Mouse (Mus musculus) stomach, postnatal 0 days (tissue): ENCODE results near the gene Sec16a. TPM values are rescaled to one million over a fixed set of nuclear protein-coding genes. Genes with fewer than 3 reads are reported as not detected.

Experiments
- ATAC-seq: fragments of 200-750 bp; cut with Nextera tagmentation; 2 replicates; pipeline ENCODE4 v1.8.0; 2017; ENCODE audit not compliant: low FRiP score, low TSS enrichment
- DNase-seq: peaks from one replicate; pipeline ENCODE4 v3.0.0-alpha.2; 2016; ENCODE audit warnings: low spot score
- H3K27ac ChIP-seq: fragments of 300-500 bp; sonication (generic); replicated peaks from 2 replicates; pipeline ENCODE4 v1.5.1; 2014; ENCODE audit warnings: mild to moderate bottlenecking, control low read depth
- H3K27me3 ChIP-seq: fragments of 300-500 bp; sonication (generic); 2 replicates; pipeline ENCODE4 v1.6.1; 2014; ENCODE audit warnings: low read length; ENCODE audit not compliant: control insufficient read depth, insufficient read depth
- H3K36me3 ChIP-seq: fragments of 300-500 bp; sonication (generic); 2 replicates; pipeline ENCODE4 v1.6.1; 2014; ENCODE audit warnings: low read length, mixed read lengths; ENCODE audit not compliant: control insufficient read depth, insufficient read depth
- H3K4me1 ChIP-seq: fragments of 300-500 bp; sonication (generic); replicated peaks from 2 replicates; pipeline ENCODE4 v1.6.1; 2014; ENCODE audit warnings: antibody characterized with exemption; ENCODE audit not compliant: control insufficient read depth, insufficient read depth
- H3K4me2 ChIP-seq: fragments of 300-500 bp; sonication (generic); replicated peaks from 2 replicates; pipeline ENCODE4 v1.6.1; 2014; ENCODE audit warnings: low read depth, mild to moderate bottlenecking, control low read depth, moderate library complexity
- H3K4me3 ChIP-seq: fragments of 300-500 bp; sonication (generic); 2 replicates; pipeline ENCODE4 v1.5.1; 2014; ENCODE audit warnings: low read depth, low read length, control low read depth
- H3K9ac ChIP-seq: fragments of 300-500 bp; sonication (generic); 2 replicates; pipeline ENCODE4 v1.6.1; 2014; ENCODE audit warnings: mild to moderate bottlenecking, low read length, control low read depth, mixed read lengths
- H3K9me3 ChIP-seq: fragments of 300-500 bp; sonication (generic); 2 replicates; pipeline ENCODE4 v1.6.1; 2016; ENCODE audit warnings: low read length; ENCODE audit not compliant: control insufficient read depth
- CTCF ChIP-seq: IDR thresholded peaks from 2 replicates; pipeline ENCODE4 v1.5.1; 2016; ENCODE audit warnings: antibody characterized with exemption, low read depth, mild to moderate bottlenecking, moderate library complexity
- EP300 ChIP-seq: optimal IDR thresholded peaks from 2 replicates; pipeline ENCODE3; 2016; ENCODE audit warnings: antibody characterized with exemption
- WGBS: fragments of 180-500 bp; shearing (Covaris S2); extraction: QIAGEN DNeasy Blood & Tissue Kit; methylation state at CpG from one replicate; pipeline ENCODE4 v1.1.7; 2014; 5-methylcytosine and 5-hydroxymethylcytosine counted together
- polyA plus RNA-seq: library from polyadenylated mRNA; unstranded; fragments of >200 nt; fragmentation: Nextera tagmentation; extraction: Ambion mirVana; gene quantifications from 2 replicates; pipeline ENCODE4 v1.2.1, GENCODE M21; 2015

Gene Sec16a
- polyA plus RNA-seq, 1 experiment from 2014 or later: 10.6 TPM

DNA sequence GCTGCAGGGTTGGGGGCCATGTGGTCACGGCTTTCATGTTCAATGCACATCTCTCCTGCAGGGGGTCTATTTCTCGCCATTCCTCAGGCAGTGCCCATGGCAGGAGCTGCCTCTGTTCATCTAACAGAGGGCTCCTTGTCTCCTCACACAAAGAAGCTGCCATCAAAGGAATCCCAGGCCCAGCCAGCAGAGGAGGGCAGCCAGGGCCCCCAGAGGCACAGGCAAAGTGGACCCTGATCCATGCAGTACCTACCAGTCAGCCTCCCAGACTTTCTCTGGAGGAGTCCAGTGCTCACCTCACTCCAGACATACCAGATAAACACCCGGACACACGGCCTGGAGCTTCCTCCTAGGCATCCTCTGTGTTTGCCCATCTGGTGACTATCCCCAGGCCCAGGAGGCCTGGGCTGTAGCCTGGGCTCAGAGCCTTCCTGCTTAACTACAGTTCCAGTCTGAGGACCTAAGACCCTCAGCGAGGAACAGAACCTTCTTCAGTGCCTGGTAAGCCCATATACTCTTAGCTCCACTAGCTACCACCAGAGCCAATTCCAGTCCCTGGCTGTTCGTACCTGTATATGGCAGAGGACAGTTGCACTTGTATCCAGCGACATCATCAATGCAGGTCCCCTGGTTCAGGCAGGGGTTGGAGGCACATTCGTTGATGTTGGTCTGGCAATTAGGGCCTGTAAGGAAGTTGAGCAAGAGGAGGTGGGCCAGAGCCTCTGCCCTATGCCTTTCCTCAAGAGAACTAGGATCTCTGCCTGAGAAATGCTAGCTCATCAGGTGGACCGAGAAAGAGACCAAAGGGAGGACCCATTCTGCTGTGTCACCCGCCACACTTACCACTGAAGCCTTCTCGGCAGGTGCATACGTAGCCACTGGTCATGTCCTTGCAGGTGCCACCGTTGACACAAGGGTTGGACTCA, 30.8 kb upstream of the Sec16a start:
- Histone ChIP-seq H3K4me3 (no peak overlapping the region), H3K4me1 (no peaks in the 10 kb centered on the region), H3K9me3 (no peaks in the 10 kb centered on the region), H3K27ac (peak overlapping the region; percentile 70), H3K27me3 (no peaks in the 10 kb centered on the region), H3K9ac (0 out of 2 replicates have a peak overlapping the region, but pooled peaks have one; percentile 13), H3K36me3 (peaks cover 46% of the 10 kb centered on the region), H3K4me2 (no peak overlapping the region)
- TF ChIP-seq EP300: no peak
- TF ChIP-seq CTCF: 0 out of 2 replicates have a peak, but pooled peaks have one; percentile 2
- DNase-seq (no peak), ATAC-seq (peak; percentile 62)
- WGBS: 71% methylated on average over 13 of the region's 13 CpGs

DNA sequence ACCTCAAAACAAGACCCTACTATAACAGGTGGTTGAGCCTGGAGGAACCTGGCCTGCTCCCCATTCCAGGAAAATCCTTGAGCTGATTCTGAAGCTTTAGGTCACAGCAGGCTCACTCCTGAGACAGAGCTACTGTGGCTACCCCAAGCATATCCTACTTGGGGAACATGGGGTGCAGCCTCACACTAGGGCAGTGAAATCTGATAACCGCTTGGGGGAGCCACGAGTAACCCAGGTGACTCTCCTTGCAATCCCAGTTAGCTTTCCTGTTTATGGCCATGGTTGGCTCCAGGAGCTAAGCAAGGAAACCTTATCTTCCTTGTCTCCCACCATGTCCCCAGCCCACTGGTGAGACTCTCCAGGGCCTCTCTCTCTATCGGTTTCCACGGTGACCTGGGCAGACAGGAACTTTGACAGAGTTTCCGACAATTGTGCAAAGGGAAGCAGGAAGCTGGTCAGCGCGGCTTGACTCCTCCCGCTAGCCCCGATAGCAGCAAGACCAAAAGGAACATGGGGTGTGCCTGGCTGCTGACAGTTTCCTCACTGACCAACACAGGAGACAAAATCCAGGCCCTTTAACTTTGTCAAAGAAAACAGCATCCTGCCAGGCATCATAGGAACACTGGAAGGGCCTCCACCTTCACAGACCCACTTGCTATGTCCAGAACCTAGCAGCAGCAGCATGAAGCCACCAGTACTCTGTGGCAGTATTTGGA, 29.9 kb upstream of the Sec16a start:
- ATAC-seq (peak; percentile 42), DNase-seq (peak; percentile 66)
- no peak for TF ChIP-seq EP300
- peak; percentile 63 for TF ChIP-seq CTCF
- Histone ChIP-seq H3K27ac (peak overlapping the region; percentile 70), H3K9ac (0 out of 2 replicates have a peak overlapping the region, but pooled peaks have one; percentile 13), H3K4me2 (no peak overlapping the region), H3K9me3 (no peaks in the 10 kb centered on the region), H3K36me3 (peaks cover 46% of the 10 kb centered on the region), H3K4me1 (no peaks in the 10 kb centered on the region), H3K27me3 (no peaks in the 10 kb centered on the region), H3K4me3 (no peak overlapping the region)
- WGBS: 47% methylated on average over 9 of the region's 9 CpGs

DNA sequence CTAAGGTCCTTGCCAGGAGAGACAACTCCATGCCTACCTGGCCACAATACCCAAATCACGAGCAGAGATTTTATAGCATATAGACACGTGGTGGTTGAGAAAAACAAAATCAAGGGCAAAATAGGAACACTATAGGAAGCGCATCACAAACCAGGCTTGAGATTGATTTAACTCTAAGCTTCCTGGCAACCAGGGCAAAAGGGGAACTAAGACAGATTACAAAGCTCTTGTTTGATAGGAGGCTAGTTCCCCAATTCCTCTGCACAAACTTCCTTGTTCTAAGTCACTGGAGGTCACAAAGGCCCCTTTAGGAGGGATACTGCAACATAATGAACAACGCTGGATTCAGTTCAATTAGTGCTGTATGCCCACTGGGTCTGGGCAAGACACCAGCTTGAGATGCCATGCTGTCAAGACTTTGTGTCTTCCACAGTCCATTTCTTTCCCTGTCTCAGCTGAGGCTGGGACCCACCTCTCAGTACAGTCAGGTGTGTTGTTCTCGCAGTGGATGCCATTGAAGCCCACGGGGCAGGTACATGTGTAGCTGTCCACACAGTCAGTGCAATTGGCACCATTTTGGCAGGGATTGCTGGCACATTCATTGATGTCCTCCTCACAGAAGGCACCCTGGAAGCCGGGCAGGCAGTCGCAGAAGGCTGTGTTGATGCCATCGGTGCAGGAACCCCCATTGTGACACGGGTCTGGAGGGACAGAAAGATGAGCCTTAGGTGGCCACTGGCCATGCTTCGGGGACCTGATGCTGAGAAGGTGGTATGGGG, 27.5 kb upstream of the Sec16a start:
- Histone ChIP-seq H3K36me3 (peaks cover 45% of the 10 kb centered on the region), H3K9ac (no peak overlapping the region), H3K4me2 (no peak overlapping the region), H3K4me3 (no peak overlapping the region), H3K27ac (no peak overlapping the region), H3K9me3 (no peaks in the 10 kb centered on the region), H3K27me3 (no peaks in the 10 kb centered on the region), H3K4me1 (no peaks in the 10 kb centered on the region)
- WGBS: 84% methylated on average over 11 of the region's 11 CpGs
- TF ChIP-seq CTCF (no peak), EP300 (no peak)
- ATAC-seq: no peak
- no peak for DNase-seq

DNA sequence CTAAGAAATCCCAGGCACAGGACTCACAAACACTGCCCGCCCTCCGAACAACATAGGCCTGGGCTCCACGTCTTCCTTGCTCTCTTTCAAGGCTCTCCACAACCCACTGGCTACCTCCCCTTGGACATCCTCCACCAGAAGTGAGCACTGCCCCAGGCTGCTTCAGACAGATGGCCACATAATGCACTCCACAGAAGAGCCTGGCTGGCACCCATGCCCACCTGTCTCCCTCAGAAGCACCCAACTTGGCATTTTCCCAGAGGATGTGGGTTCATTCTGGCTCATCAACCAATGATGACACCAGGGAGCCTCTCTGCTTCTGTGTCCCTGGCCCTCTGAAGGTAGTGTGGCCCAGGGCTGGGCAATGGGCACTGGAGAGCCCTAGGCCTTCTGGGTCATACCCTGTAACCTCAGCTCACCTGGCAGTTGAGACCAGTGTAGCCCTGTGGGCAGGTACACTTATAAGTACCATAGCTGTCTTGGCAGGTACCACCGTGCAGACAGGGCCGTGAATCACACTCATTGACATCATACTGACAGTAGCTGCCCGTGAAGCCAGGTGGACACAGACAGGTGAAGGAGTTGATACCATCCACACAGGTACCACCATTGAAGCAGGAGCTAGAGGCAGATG, 26.8 kb upstream of the Sec16a start:
- H3K27ac ChIP-seq: no peak overlapping the region
- H3K4me2 ChIP-seq: no peak overlapping the region
- no peak overlapping the region for H3K4me3 ChIP-seq
- H3K4me1 ChIP-seq: no peaks in the 10 kb centered on the region
- H3K9me3 ChIP-seq: no peaks in the 10 kb centered on the region
- 91% methylated on average over 6 of the region's 6 CpGs for WGBS
- H3K36me3 ChIP-seq: peaks cover 44% of the 10 kb centered on the region
- H3K9ac ChIP-seq: no peak overlapping the region
- no peak for ATAC-seq
- no peak for DNase-seq
- TF ChIP-seq EP300 (no peak), CTCF (no peak)
- no peaks in the 10 kb centered on the region for H3K27me3 ChIP-seq

DNA sequence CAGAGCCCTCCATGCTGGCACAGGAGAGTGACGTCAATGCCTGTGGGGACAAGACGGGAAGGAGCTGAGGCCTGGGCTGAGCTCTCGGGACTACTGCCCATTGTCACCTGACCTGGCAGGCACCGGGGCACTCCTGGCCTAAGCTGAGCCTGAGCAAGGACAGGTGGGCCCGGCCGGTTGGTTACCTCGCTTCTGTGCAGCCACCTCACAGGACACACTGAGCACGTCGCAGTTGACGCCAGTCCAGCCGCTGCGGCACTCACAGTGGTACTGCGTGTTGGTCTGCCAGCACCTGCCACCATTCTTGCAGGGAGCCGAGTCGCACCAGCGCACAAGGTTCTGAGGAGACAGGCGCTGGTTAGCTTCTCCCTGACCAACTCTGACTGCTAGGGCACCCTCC, 26.0 kb upstream of the Sec16a start:
- no peaks in the 10 kb centered on the region for H3K4me1 ChIP-seq
- TF ChIP-seq CTCF: no peak
- no peak for TF ChIP-seq EP300
- H3K9ac ChIP-seq: no peak overlapping the region
- H3K36me3 ChIP-seq: peaks cover 49% of the 10 kb centered on the region
- no peaks in the 10 kb centered on the region for H3K27me3 ChIP-seq
- no peak for ATAC-seq
- no peak for DNase-seq
- H3K9me3 ChIP-seq: no peaks in the 10 kb centered on the region
- H3K4me2 ChIP-seq: no peak overlapping the region
- H3K27ac ChIP-seq: no peak overlapping the region
- H3K4me3 ChIP-seq: no peak overlapping the region
- 89% methylated on average over 17 of the region's 17 CpGs for WGBS
